Mouse (Mus musculus) embryonic facial prominence, embryonic 11.5 days (tissue): Measurements from ENCODE around the gene Arap1. TPM values are rescaled to one million over a fixed set of nuclear protein-coding genes. Genes with fewer than 3 reads are reported as not detected.

Source experiments
- ATAC-seq: fragments of 200-750 bp; cut with Nextera tagmentation; replicated peaks from 2 replicates; pipeline ENCODE4 v1.8.0; 2017; ENCODE audit warnings: low read depth; ENCODE audit not compliant: insufficient number of reproducible peaks, low FRiP score, low TSS enrichment
- DNase-seq: peaks from one replicate; pipeline ENCODE4 v3.0.0-alpha.2; 2015; ENCODE audit warnings: low spot score
- H3K27ac ChIP-seq: fragments of 300-500 bp; sonication (generic); replicated peaks from 2 replicates; pipeline ENCODE4 v1.5.1; 2014; ENCODE audit warnings: mild to moderate bottlenecking, low read depth, low read length, control low read depth
- H3K27me3 ChIP-seq: fragments of 300-500 bp; sonication (generic); 2 replicates; pipeline ENCODE4 v1.6.1; 2014; ENCODE audit warnings: mild to moderate bottlenecking, low read length, moderate library complexity, mixed read lengths; ENCODE audit not compliant: control insufficient read depth, insufficient read depth
- H3K36me3 ChIP-seq: fragments of 300-500 bp; sonication (generic); replicated peaks from 2 replicates; pipeline ENCODE4 v1.6.1; 2014; ENCODE audit warnings: low read depth, mild to moderate bottlenecking, low read length, moderate library complexity, mixed read lengths; ENCODE audit not compliant: control insufficient read depth, insufficient read depth
- H3K4me1 ChIP-seq: fragments of 300-500 bp; sonication (generic); 2 replicates; pipeline ENCODE4 v1.6.1; 2014; ENCODE audit warnings: low read length, mixed read lengths; ENCODE audit not compliant: control insufficient read depth, insufficient read depth
- H3K4me2 ChIP-seq: fragments of 300-500 bp; sonication (generic); 2 replicates; pipeline ENCODE4 v1.6.1; 2014; ENCODE audit warnings: low read depth, mild to moderate bottlenecking, control low read depth, low read length, moderate library complexity
- H3K4me3 ChIP-seq: fragments of 300-500 bp; sonication (generic); 2 replicates; pipeline ENCODE4 v1.5.1; 2014; ENCODE audit warnings: low read depth, low read length, control low read depth
- H3K9ac ChIP-seq: fragments of 300-500 bp; sonication (generic); replicated peaks from 2 replicates; pipeline ENCODE4 v1.6.1; 2014; ENCODE audit warnings: mild to moderate bottlenecking, control low read depth, low read length
- H3K9me3 ChIP-seq: fragments of 300-500 bp; sonication (generic); replicated peaks from 2 replicates; pipeline ENCODE4 v1.6.1; 2016; ENCODE audit warnings: mild to moderate bottlenecking, low read length, inconsistent platforms, mixed read lengths; ENCODE audit not compliant: control insufficient read depth
- WGBS: fragments of 180-500 bp; shearing (Covaris S2); extraction: QIAGEN DNeasy Blood & Tissue Kit; methylation state at CpG from one replicate; pipeline ENCODE4 v1.1.7; 2014; 5-methylcytosine and 5-hydroxymethylcytosine counted together
- polyA plus RNA-seq: library from polyadenylated mRNA; unstranded; fragments of >200 nt; fragmentation: Nextera tagmentation; extraction: Ambion mirVana; gene quantifications from 2 replicates; pipeline ENCODE4 v1.2.1, GENCODE M21; 2014

The Arap1 gene
- polyA plus RNA-seq, 1 experiment from 2014 or later = 13.5 TPM

DNA sequence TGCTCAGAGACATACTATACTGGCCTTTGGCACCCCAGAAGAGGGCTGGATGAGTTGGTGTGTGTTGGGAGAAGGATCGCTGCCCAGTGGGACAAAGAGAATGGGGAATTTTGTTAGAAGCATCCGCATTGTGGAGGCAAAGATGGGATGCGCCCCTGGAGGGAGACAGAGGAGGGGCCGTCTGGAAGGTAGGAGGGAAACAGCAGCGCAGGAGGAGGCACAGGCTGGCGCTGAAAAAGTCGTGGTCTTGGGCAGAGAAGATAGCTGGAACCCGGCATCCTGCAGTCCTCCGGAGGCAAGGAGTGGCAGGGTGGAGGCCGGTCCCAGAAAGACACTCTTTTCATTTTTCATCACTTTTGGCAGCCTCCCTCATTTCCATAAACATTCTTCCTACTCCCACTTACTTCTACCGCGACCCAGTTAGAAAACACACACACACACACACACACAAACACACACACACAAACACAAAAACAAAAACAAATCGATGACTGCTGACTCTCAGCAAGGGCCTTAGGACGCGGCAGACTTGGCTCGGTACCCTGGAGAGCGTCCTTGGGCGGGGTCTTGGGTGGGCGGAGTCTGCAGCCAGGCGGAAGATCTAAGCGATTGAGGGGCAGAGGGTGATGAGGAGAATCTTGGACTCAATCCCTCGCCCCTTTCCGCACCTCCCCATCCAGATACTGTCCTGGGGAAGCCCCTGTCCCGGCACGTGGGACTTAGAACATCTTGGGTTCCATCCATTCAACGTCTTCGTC lies 71.3 kb downstream of the Arap1 start:
- Histone ChIP-seq H3K36me3 (no peaks in the 10 kb centered on the region), H3K4me1 (no peaks in the 10 kb centered on the region), H3K27me3 (no peaks in the 10 kb centered on the region), H3K4me3 (no peak overlapping the region), H3K27ac (no peak overlapping the region), H3K9me3 (no peaks in the 10 kb centered on the region), H3K9ac (no peak overlapping the region), H3K4me2 (no peak overlapping the region)
- peak; percentile 60 for DNase-seq
- WGBS = 4% methylated on average over 27 of the region's 27 CpGs
- no peak for ATAC-seq

DNA sequence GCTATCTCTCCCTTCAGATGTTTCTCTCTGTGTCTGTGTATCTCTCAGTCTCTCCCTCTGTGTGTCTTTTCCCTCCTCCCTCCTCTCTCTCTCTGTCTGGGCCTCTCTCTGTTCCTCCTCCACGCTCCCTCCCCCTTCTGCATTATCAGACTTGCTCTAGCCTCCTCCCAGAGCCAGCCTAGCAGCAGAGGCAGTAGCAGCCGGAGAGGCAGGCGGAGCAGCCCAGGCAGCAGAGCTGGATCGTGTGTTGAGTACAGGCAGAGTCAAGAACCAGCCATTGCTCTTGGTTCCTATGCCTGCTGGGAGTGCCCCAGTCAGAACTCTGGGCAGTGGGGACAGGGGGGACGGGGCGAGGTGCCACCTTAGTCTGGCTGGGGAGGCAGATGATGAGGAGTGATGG lies 73.7 kb downstream of the Arap1 start, which contains the start of gene Pde2a:
Gene Pde2a, plus strand, starts transcription at position 163 of the 400 bp plus-strand sequence.
- Histone ChIP-seq H3K9ac (no peak within 1 kb of the TSS), H3K27me3 (no peaks in the 10 kb centered on the region), H3K4me2 (no peak within 1 kb of the TSS), H3K4me3 (no peak within 1 kb of the TSS), H3K9me3 (no peaks in the 10 kb centered on the region), H3K27ac (no peak within 1 kb of the TSS), H3K36me3 (no peaks in the 10 kb centered on the region), H3K4me1 (no peaks in the 10 kb centered on the region)
- no peak for ATAC-seq
- 17% methylated on average over 6 of the region's 6 CpGs for WGBS
- DNase-seq = no peak

DNA sequence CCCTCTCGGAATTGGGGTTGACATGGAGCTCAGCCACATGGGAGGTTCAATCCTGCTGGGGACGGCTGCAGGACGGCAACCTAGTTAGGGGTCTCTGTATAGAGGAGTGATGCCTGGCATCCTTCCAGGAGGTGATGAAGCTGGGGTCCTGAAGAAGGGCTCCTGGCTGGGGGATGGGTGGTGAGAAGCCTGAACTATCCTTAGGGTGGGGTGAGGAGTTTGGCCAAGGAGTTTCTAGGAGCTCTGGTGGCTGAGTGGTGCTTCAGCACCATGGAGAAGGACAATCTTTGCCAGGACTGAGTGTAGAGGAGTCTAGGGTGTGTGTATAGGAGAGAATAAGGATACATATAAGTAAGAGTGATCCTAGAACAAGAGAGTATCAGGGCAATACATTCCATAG lies 74.2 kb downstream of the Arap1 start:
- H3K27me3 ChIP-seq = no peaks in the 10 kb centered on the region
- H3K36me3 ChIP-seq = no peaks in the 10 kb centered on the region
- no peaks in the 10 kb centered on the region for H3K9me3 ChIP-seq
- no peak overlapping the region for H3K4me3 ChIP-seq
- peak; percentile 75 for DNase-seq
- ATAC-seq = no peak
- no peak overlapping the region for H3K9ac ChIP-seq
- no peaks in the 10 kb centered on the region for H3K4me1 ChIP-seq
- no peak overlapping the region for H3K4me2 ChIP-seq
- whole genome bisulfite sequencing = 24% methylated on average over 3 of the region's 3 CpGs
- no peak overlapping the region for H3K27ac ChIP-seq

DNA sequence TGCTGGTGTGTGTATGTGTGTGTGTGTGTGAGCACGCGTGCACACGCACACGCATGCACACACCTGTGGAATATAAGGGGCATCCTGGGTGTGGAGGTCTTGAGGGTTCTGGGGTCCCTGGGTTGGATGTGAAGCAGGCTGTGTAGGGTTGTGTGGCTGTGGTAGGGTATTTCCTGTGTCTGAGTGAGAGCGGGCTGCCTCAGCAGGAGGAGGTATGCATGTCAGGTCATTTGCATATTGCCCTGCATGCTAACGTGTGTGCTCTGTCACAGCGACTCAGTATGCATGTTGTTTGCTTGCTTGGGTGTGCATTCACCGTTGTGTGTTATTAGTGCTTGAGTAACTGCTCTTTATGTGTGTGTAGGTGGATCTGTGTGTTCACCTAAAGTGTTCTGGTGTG lies 74.8 kb downstream of the Arap1 start:
- Histone ChIP-seq H3K9me3 (no peaks in the 10 kb centered on the region), H3K27ac (no peak overlapping the region), H3K36me3 (no peaks in the 10 kb centered on the region), H3K9ac (no peak overlapping the region), H3K4me3 (no peak overlapping the region), H3K4me2 (no peak overlapping the region), H3K4me1 (no peaks in the 10 kb centered on the region), H3K27me3 (no peaks in the 10 kb centered on the region)
- ATAC-seq = no peak
- WGBS = 80% methylated on average over 8 of the region's 8 CpGs
- no peak for DNase-seq

DNA sequence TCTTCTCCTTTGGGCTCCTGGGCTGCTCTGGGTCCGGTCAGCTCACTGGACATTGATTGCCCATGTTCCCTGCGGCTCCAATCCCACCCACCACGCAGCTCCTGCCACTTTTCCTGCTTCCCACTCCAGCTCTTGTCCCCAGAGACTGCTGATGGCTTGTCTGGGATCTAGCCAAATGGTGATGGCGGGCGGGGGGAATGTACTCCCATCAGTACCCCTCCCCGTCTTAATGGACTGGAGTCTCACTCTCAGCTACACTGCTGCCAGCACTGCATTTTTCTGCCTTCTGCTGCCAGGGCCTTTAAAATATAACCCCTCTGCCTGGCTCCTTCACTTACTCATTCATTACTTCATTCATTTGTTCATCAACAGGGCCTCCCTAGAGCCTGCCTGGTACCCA lies 76.1 kb downstream of the Arap1 start:
- Histone ChIP-seq H3K27me3 (no peaks in the 10 kb centered on the region), H3K27ac (no peak overlapping the region), H3K9ac (no peak overlapping the region), H3K4me1 (no peaks in the 10 kb centered on the region), H3K9me3 (no peaks in the 10 kb centered on the region), H3K4me3 (no peak overlapping the region), H3K4me2 (no peak overlapping the region), H3K36me3 (no peaks in the 10 kb centered on the region)
- ATAC-seq = no peak
- DNase-seq = no peak
- WGBS = 79% methylated on average over 6 of the region's 6 CpGs

DNA sequence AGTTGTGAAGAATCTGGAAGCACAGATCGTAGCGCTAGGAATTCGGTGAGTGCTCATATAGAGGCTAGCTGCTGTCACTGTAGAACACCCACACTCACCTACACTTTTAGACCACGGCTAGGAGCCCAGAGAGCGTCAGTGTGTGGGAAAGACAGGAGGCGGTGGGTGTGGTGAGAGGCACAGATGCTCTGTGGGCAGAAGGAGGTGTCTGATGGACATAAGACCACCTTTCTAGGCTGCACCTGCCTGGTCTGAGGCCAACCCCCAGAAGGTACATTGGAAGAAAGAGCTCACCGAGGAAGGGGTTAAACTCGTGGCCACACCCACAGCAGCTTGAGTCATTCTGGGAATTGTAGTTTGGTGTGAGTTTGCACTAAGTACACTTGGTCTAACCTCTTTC lies 78.8 kb downstream of the Arap1 start:
- ATAC-seq = no peak
- Histone ChIP-seq H3K27ac (no peak overlapping the region), H3K4me2 (no peak overlapping the region), H3K9ac (no peak overlapping the region), H3K4me3 (no peak overlapping the region), H3K4me1 (no peaks in the 10 kb centered on the region), H3K36me3 (no peaks in the 10 kb centered on the region), H3K27me3 (no peaks in the 10 kb centered on the region), H3K9me3 (no peaks in the 10 kb centered on the region)
- WGBS = 64% methylated on average over 8 of the region's 8 CpGs
- no peak for DNase-seq

DNA sequence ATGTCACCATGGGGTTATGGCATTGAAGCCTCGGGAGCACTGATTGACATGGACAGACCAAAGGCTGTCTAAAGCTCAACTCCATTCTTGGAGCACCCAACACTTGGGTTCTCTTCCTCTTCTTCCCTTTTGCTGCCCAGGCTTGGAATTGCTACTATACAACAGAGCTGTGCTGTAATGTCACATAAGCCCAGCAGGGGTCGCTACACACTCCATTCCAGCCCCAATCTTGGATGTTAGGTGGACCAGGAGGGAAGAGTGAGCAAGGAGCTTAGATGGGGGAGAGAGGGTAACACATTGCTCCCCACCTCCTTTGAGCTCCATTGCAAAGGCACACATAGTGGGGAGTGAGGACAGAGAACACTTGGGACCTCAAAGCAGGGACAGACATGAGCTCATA lies 79.9 kb downstream of the Arap1 start:
- DNase-seq = peak; percentile 45
- H3K4me1 ChIP-seq = no peaks in the 10 kb centered on the region
- no peaks in the 10 kb centered on the region for H3K9me3 ChIP-seq
- H3K9ac ChIP-seq = no peak overlapping the region
- H3K4me3 ChIP-seq = no peak overlapping the region
- no peak overlapping the region for H3K27ac ChIP-seq
- 13% methylated on average over 2 of the region's 2 CpGs for WGBS
- H3K27me3 ChIP-seq = no peaks in the 10 kb centered on the region
- no peak overlapping the region for H3K4me2 ChIP-seq
- no peaks in the 10 kb centered on the region for H3K36me3 ChIP-seq
- no peak for ATAC-seq

DNA sequence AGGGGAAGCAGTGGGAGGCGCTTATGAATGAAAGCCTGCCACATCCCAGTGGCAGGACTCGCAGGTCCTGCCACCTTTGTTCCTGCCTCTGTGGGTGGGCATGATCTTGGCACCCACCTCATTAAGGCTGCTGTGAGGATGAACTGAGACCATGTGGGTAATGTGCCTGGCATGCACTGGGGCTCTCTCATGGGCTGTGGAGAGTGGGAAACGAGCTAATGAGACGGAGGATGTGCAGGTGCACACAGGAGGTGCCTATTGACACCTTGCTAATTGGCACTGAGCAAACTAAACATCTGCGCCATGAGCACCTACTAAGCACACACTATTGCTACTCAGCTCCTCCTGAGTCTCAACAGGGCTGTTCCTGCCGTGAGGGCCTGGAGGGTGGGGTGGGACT lies 87.2 kb downstream of the Arap1 start:
- DNase-seq (no peak), ATAC-seq (no peak)
- Histone ChIP-seq H3K27ac (no peak overlapping the region), H3K9ac (no peak overlapping the region), H3K9me3 (no peaks in the 10 kb centered on the region), H3K4me3 (no peak overlapping the region), H3K4me2 (no peak overlapping the region), H3K36me3 (no peaks in the 10 kb centered on the region), H3K27me3 (no peaks in the 10 kb centered on the region; the same call in 1 of the 2 replicates), H3K4me1 (no peaks in the 10 kb centered on the region)
- 63% methylated on average over 6 of the region's 6 CpGs for WGBS
